Mouse (Mus musculus) stomach, postnatal 0 days (tissue): Measurements from ENCODE around the gene Hist2h2ac.

Experiments
- CTCF ChIP-seq: IDR thresholded peaks from 2 replicates; pipeline ENCODE4 v1.5.1; 2016; ENCODE audit warnings: antibody characterized with exemption, low read depth, mild to moderate bottlenecking, moderate library complexity
- EP300 ChIP-seq: optimal IDR thresholded peaks from 2 replicates; pipeline ENCODE3; 2016; ENCODE audit warnings: antibody characterized with exemption

DNA sequence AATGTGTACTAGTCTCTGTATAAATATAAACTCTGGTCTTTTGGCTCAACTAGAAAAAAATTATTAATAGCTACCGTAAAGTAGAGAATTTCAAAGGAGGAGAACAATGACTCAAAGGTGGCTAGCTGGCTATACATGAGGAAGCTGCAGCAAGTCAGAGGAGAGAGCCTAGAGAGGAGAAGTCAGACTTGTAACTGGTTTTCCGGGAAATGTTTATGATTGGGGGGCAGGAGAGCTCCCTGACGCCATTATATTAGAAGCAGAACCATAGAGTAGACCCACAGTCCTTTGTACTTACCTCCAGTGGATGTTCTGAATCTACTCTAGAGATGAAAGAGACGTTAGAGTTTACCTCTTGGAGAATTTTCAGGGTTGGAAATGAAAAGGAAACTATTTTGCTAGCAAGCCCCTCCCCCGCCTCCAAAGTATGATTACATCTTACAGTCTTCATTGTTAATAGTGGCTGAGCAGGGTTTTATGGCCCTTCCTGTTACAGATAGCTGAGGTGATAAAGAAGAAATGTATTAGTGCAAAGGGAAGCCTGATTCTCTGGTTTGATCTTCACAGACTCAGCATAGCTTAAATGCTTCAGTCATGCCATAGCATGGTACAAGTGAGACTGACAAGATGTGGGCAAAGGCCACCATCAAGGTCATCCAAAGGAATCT lies 35.4 kb upstream of the Hist2h2ac start:
- TF ChIP-seq EP300 (no peak), CTCF (no peak)
